Mouse (Mus musculus): ENCODE measurements around the gene Agtr2. TPM values are rescaled to one million over a fixed set of nuclear protein-coding genes. Genes with fewer than 3 reads are reported as not detected.
"Not testable (repeated sequence)": the region's sequence is repeated elsewhere in the genome, so short reads cannot be mapped to it uniquely, and the experiment has no call there.

Agtr2 gene
- 3.0 TPM in 1 of 2 replicates, not detected in the other for polyA plus RNA-seq (2011; ENCODE audit: insufficient read depth, insufficient read length, low replicate concordance, missing spikeins)

- Histone ChIP-seq H3K4me3 (replicated peaks; ENCODE audit: control insufficient read depth, low read depth, low read length) (no peak within 1 kb of the TSS), H3K4me1 (ENCODE audit: control insufficient read depth, insufficient read depth, low read length) (no peaks in the 10 kb centered on the region), H3K27ac (ENCODE audit: control insufficient read depth, insufficient read depth, low read depth, low read length, poor library complexity) (no peak within 1 kb of the TSS)
- no peak for TF ChIP-seq POLR2A (IDR thresholded peaks at IDR 0.05; ENCODE audit: borderline replicate concordance, control insufficient read depth, low read depth, low read length)
- 64% methylated on average over 5 of the region's 5 CpGs for WGBS
Observed at GRCm38 (mm10) chrX:21484414-21484813, at the start of gene Agtr2. TSS of gene Agtr2 (plus strand) at chrX:21484544.

- TF ChIP-seq CTCF (IDR thresholded peaks at IDR 0.05; ENCODE audit: control insufficient read depth, insufficient read depth, low read length): no peak
- TF ChIP-seq POLR2A (IDR thresholded peaks at IDR 0.05; ENCODE audit: borderline replicate concordance, control insufficient read depth, low read depth, low read length): no peak
- 51% methylated on average over 3 of the region's 3 CpGs for WGBS
- H3K27ac ChIP-seq (ENCODE audit: control insufficient read depth, insufficient read depth, low read depth, low read length, poor library complexity): no peak overlapping the region
- no peak overlapping the region for H3K4me3 ChIP-seq (replicated peaks; ENCODE audit: control insufficient read depth, low read depth, low read length)
- no peaks in the 10 kb centered on the region for H3K4me1 ChIP-seq (ENCODE audit: control insufficient read depth, insufficient read depth, low read length)
Observed at GRCm38 (mm10) chrX:21452519-21452918, 31.8 kb upstream of the Agtr2 start.

- Histone ChIP-seq H3K4me3 (replicated peaks; ENCODE audit: control insufficient read depth, low read depth, low read length) (no peak overlapping the region), H3K4me1 (ENCODE audit: control insufficient read depth, insufficient read depth, low read length) (no peaks in the 10 kb centered on the region), H3K27ac (ENCODE audit: control insufficient read depth, insufficient read depth, low read depth, low read length, poor library complexity) (no peak overlapping the region)
- no peak for TF ChIP-seq CTCF (IDR thresholded peaks at IDR 0.05; ENCODE audit: control insufficient read depth, insufficient read depth, low read length)
- TF ChIP-seq POLR2A (IDR thresholded peaks at IDR 0.05; ENCODE audit: borderline replicate concordance, control insufficient read depth, low read depth, low read length): no peak
- 55% methylated on average over 2 of the region's 2 CpGs for WGBS
Observed at GRCm38 (mm10) chrX:21488111-21488510, 3.8 kb downstream of the Agtr2 start.

- 27% methylated on average over 2 of the region's 2 CpGs for WGBS
- H3K4me1 ChIP-seq (ENCODE audit: control insufficient read depth, insufficient read depth, low read length): no peaks in the 10 kb centered on the region
- no peak overlapping the region for H3K27ac ChIP-seq (ENCODE audit: control insufficient read depth, insufficient read depth, low read depth, low read length, poor library complexity)
- no peak overlapping the region for H3K4me3 ChIP-seq (replicated peaks; ENCODE audit: control insufficient read depth, low read depth, low read length)
- TF ChIP-seq CTCF (IDR thresholded peaks at IDR 0.05; ENCODE audit: control insufficient read depth, insufficient read depth, low read length) (no peak), POLR2A (IDR thresholded peaks at IDR 0.05; ENCODE audit: borderline replicate concordance, control insufficient read depth, low read depth, low read length) (no peak)
Observed at GRCm38 (mm10) chrX:21500242-21500641, 15.9 kb downstream of the Agtr2 start.

GRCm38 (mm10) chrX:21507333-21507732 lies 23.0 kb downstream of the Agtr2 start:
- H3K4me3 ChIP-seq (replicated peaks; ENCODE audit: control insufficient read depth, low read depth, low read length); H3K4me1 ChIP-seq (ENCODE audit: control insufficient read depth, insufficient read depth, low read length); H3K27ac ChIP-seq (ENCODE audit: control insufficient read depth, insufficient read depth, low read depth, low read length, poor library complexity): not testable (repeated sequence)
- WGBS: 69% methylated on average over 2 of the region's 2 CpGs

- H3K4me3 ChIP-seq (replicated peaks; ENCODE audit: control insufficient read depth, low read depth, low read length): no peak overlapping the region
- WGBS: 67% methylated on average over 4 of the region's 4 CpGs
- TF ChIP-seq POLR2A (IDR thresholded peaks at IDR 0.05; ENCODE audit: borderline replicate concordance, control insufficient read depth, low read depth, low read length) (no peak), CTCF (IDR thresholded peaks at IDR 0.05; ENCODE audit: control insufficient read depth, insufficient read depth, low read length) (no peak)
- H3K27ac ChIP-seq (ENCODE audit: control insufficient read depth, insufficient read depth, low read depth, low read length, poor library complexity): no peak overlapping the region
- no peaks in the 10 kb centered on the region for H3K4me1 ChIP-seq (ENCODE audit: control insufficient read depth, insufficient read depth, low read length)
Observed at GRCm38 (mm10) chrX:21522590-21522989, 38.2 kb downstream of the Agtr2 start.

Other genes starting within 250 kb of the Agtr2 start
- gene Slc6a14, start 230.4 kb downstream of the Agtr2 start, polyA plus RNA-seq (2011; ENCODE audit: insufficient read depth, insufficient read length, low replicate concordance, missing spikeins): not detected in 2 replicates

All from bone marrow, adult 2 months (tissue).